Mouse (Mus musculus): ENCODE data around the gene Cyp4x1.

Gene Cyp4x1

GRCm38 (mm10) chr4:115057674-115058316, 76.3 kb downstream of the Cyp4x1 start:
- DNase-seq (ENCODE audit: low read depth, low spot score), result no peak

- DNase-seq (ENCODE audit: low read depth, low spot score), result peak; percentile 58
These were observed 77.0 kb downstream of the Cyp4x1 start for GRCm38 (mm10) chr4:115056921-115057673.

GRCm38 (mm10) chr4:115056371-115056920, 77.6 kb downstream of the Cyp4x1 start, which contains the start of gene Tal1:
Gene Tal1 (plus strand): TSS chr4:115056426.
- peak; percentile 53 for DNase-seq (ENCODE audit: low read depth, low spot score)

Measured in R1 (cell line).